Mouse (Mus musculus) telencephalon, adult 2 months (tissue): ENCODE results near the gene Gdf15.
"Not testable (repeated sequence)": the region's sequence is repeated elsewhere in the genome, so short reads cannot be mapped to it uniquely, and the experiment has no call there.

Experiments used
- DNase-seq: peaks from one replicate; pipeline ENCODE4 v3.0.0-alpha.2; 2011; ENCODE audit warnings: low read depth, low spot score

Gene Gdf15

DNA sequence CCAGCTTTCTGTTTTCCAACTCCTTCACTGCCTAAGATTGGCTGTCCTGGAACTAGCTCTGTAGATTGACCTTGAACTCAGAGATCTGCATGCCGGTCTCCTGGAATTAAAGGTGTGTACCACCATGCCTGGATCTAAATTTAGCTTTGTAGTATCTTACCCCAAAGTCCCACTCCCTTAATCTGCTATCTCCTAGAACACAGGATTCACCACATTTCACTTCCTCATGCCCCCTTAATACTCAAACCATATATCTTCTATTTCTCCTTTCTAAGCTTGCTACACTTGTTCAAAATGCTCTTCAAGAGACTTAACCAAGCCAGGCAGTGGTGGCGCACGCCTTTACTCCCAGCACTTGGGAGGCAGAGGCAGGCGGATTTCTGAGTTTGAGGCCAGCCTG, 44.3 kb downstream of the Gdf15 start:
- DNase-seq, result not testable (repeated sequence)

- no peak for DNase-seq
Measured at GRCm38 (mm10) chr8:70585258-70585652, 47.0 kb downstream of the Gdf15 start.

- no peak for DNase-seq
Measured at GRCm38 (mm10) chr8:70584606-70585257, 47.5 kb downstream of the Gdf15 start.

DNA sequence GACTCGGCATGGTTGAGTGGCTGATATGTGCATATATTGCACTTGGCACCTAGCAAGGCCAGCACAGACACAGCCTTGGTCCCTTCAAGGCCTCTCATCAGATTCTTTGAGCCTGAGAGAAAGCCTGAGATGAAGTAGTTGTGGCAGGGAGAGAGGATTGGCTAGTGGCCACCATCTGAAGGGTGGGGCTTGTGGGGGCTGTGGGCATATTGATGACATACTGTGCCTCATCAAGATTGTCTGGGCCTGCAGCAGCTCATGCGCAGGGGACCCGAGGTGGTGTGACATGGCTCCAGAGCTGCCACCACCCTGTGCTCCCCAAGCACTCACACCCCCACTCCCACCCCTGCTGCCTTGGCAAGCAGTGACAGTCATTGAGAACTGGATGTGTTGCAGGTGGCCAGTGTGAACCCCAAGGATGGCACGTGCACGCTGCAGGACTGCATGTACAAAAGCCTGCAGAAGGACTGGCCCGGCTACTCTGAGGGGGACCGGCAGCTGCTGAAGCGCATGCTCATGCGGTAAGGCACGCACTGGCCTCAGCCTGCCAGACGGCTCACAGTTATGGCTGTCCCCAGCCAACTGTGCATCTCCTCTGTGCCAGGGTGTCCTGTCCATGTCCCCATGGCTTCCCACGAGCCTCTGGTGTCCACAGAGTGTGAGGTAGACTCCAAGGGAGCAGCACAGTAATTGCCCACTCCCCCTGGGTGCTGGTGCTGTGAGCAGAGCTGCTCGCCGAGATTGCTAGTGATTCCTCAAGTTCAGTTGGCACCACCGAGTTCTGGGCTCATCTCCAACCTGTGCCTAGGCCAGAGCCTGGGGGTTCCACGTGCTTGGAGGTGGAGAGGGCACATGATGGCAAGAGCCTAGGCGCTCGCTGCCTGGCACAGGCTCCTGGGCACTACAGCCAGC, 48.5 kb downstream of the Gdf15 start:
- DNase-seq, result no peak
